Mouse (Mus musculus) E14TG2a.4 (cell line): ENCODE measurements around the gene Atp5h.

Experiments used
- CTCF ChIP-seq: conservative IDR thresholded peaks from 2 replicates; pipeline ENCODE4 v1.5.1; 2014; ENCODE audit warnings: low read length
- NANOG ChIP-seq: IDR thresholded peaks from 2 replicates; pipeline ENCODE4 v1.6.1; 2014; ENCODE audit warnings: borderline replicate concordance, low read length, mixed read lengths
- POU5F1 ChIP-seq: IDR thresholded peaks from 2 replicates; pipeline ENCODE4 v1.6.1; 2014; ENCODE audit warnings: low read length, borderline replicate concordance

GRCm38 (mm10) chr11:115381743-115382539 is 37.8 kb downstream of the Atp5h start, which contains the start of gene Cdr2l:
- TF ChIP-seq CTCF (no peak), POU5F1 (no peak), NANOG (no peak)
